Mouse (Mus musculus): Measurements from ENCODE around the gene Orai1. TPM values are rescaled to one million over a fixed set of nuclear protein-coding genes. Genes with fewer than 3 reads are reported as not detected.
A peak's percentile ranks its signal among the peaks of the same experiment; 100 is the strongest.
"Not testable (repeated sequence)": the region's sequence is repeated elsewhere in the genome, so short reads cannot be mapped to it uniquely, and the experiment has no call there.

Orai1 gene
- polyA plus RNA-seq, 1 experiment from 2014 or later: 16.8 TPM

DNA sequence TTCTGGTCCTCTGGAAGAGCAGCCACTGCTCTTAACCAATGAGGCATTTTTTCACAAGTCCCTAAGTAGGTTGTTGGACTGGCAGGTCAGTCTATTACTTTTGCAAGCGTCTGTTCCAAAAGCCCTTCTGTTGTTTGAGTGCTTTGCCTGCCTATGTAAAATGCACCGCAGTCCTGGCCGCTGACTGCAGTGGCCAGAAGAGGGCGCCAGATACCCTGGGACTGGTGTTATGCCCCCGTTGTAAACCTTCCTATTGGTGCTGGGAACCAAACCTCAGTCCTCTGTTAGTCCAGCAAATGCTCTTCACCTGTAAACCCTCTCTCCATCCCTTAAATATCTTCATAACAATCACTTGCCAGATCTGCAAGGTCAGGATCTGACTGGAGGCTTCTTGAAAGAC, 36.9 kb downstream of the Orai1 start:
- no peaks in the 10 kb centered on the region for H3K27me3 ChIP-seq (ENCODE audit: control insufficient read depth, insufficient read depth, low read length)
- 76% methylated on average over 5 of the region's 5 CpGs for WGBS
- no peak overlapping the region for H3K9ac ChIP-seq (ENCODE audit: low read length)
- no peak overlapping the region for H3K4me2 ChIP-seq (ENCODE audit: low read depth, low read length)
- H3K27ac ChIP-seq (ENCODE audit: low read length): no peak overlapping the region
- H3K36me3 ChIP-seq (ENCODE audit: control insufficient read depth, insufficient read depth): no peaks in the 10 kb centered on the region
- ATAC-seq (replicated peaks; ENCODE audit: extremely low read depth, insufficient read depth, low FRiP score): no peak
- H3K4me3 ChIP-seq (ENCODE audit: low read length): no peak overlapping the region
- H3K9me3 ChIP-seq (replicated peaks; ENCODE audit: control insufficient read depth, low read length): no peaks in the 10 kb centered on the region
- peaks cover 7% of the 10 kb centered on the region for H3K4me1 ChIP-seq (ENCODE audit: control insufficient read depth, insufficient read depth, low read length)

DNA sequence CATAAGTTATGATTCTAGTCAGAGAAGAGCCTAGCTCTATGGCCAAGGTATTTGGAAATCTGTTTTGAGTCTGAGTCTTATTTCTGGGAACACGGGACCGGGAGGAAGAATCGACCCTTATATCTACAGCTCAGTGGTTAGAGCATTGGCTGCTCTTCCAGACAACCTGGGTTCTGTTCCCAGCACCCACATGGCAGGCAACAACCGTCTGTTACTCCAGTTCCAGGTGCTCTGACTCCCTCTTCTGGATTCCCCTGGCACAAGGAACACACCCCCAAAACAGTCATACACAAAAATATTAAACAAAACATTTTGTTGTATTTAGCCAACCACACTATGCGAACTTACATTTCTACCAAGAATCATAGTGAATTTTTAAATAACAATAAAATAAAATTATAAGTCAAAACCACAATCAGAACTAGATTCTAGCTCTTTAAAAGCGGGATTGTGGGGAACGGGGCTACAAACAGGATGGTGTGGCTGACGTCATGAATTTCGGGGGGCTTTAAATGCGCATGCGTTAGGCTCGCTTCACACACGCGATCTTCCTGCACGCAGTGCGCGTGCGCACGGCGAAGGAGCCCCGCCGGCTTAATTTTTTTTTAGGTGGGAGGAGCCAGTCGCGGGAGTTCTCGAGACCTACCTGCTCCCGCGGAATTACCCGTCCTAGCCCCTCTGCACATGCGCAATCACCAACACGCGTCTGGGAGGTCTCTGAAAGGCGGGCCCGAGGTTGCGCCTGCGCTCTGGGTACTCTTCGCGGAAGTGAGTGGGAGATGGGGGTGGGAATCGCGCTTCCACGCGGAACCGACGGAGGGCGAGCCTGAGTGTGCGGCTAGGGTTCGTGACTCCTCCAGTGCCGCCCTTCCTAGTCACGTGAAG, 42.7 kb downstream of the Orai1 start:
- H3K4me2 ChIP-seq (ENCODE audit: low read depth, low read length): peak overlapping the region; percentile 69
- peaks cover 15% of the 10 kb centered on the region for H3K4me1 ChIP-seq (ENCODE audit: control insufficient read depth, insufficient read depth, low read length)
- ATAC-seq (replicated peaks; ENCODE audit: extremely low read depth, insufficient read depth, low FRiP score): peak; percentile 98
- 7% methylated on average over 48 of the region's 48 CpGs for WGBS
- no peaks in the 10 kb centered on the region for H3K27me3 ChIP-seq (ENCODE audit: control insufficient read depth, insufficient read depth, low read length)
- peak overlapping the region; percentile 74 for H3K9ac ChIP-seq (ENCODE audit: low read length)
- H3K36me3 ChIP-seq (ENCODE audit: control insufficient read depth, insufficient read depth): no peaks in the 10 kb centered on the region
- H3K27ac ChIP-seq (ENCODE audit: low read length): peak overlapping the region; percentile 73
- no peaks in the 10 kb centered on the region for H3K9me3 ChIP-seq (replicated peaks; ENCODE audit: control insufficient read depth, low read length)
- H3K4me3 ChIP-seq (ENCODE audit: low read length): peak overlapping the region; percentile 56

- no peaks in the 10 kb centered on the region for H3K27me3 ChIP-seq (ENCODE audit: control insufficient read depth, insufficient read depth, low read length)
- no peaks in the 10 kb centered on the region for H3K36me3 ChIP-seq (ENCODE audit: control insufficient read depth, insufficient read depth)
- H3K4me1 ChIP-seq (ENCODE audit: control insufficient read depth, insufficient read depth, low read length): peaks cover 15% of the 10 kb centered on the region
- H3K4me3 ChIP-seq (ENCODE audit: low read length): peak overlapping the region; percentile 56
- H3K27ac ChIP-seq (ENCODE audit: low read length): peak overlapping the region; percentile 73
- no peak for ATAC-seq (replicated peaks; ENCODE audit: extremely low read depth, insufficient read depth, low FRiP score)
- peak overlapping the region; percentile 74 for H3K9ac ChIP-seq (ENCODE audit: low read length)
- peak overlapping the region; percentile 69 for H3K4me2 ChIP-seq (ENCODE audit: low read depth, low read length)
- WGBS: 32% methylated on average over 16 of the region's 16 CpGs
- no peaks in the 10 kb centered on the region for H3K9me3 ChIP-seq (replicated peaks; ENCODE audit: control insufficient read depth, low read length)
Measured at GRCm38 (mm10) chr5:123058251-123059102, 43.6 kb downstream of the Orai1 start.

DNA sequence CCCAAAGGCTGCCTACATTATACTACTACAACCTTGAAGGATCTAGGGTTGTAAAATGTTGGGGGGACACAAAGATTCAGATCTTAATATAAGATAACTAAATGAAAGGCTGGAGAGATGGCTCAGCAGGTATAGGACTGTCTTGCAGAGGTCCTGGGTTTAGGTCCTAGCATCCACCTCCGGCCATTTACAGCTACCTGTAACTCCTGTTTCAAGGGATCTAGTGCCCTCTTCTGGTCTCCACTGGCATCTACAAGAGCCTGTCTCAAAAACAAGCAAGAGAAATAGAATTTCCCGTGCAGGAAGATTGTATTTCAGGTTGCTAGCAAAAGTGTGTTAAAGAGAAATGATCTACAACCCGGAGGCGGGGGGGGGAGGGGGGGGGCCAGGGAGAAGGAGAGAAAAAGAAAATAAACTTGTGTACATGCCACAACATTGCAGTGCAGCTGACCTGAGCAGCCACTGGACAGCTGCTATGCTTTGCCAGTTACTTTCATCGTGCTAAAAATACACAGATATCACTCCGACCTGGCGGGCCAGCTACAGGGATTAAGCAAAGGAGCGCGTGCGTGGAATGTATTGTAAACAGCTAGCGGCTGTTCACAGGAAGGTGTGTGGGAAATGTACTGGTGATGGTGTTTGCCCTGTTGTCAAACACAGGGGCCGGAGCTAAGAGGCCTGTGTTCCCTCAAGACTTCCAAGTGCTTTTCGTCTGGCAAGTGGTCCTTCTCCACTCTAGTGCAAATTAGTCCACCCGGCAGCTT, 45.1 kb downstream of the Orai1 start:
- Histone ChIP-seq H3K9ac (ENCODE audit: low read length) (peak overlapping the region; percentile 63), H3K4me2 (ENCODE audit: low read depth, low read length) (peak overlapping the region; percentile 60), H3K27me3 (ENCODE audit: control insufficient read depth, insufficient read depth, low read length) (no peaks in the 10 kb centered on the region), H3K27ac (ENCODE audit: low read length) (peak overlapping the region; percentile 91), H3K36me3 (ENCODE audit: control insufficient read depth, insufficient read depth) (no peaks in the 10 kb centered on the region), H3K9me3 (replicated peaks; ENCODE audit: control insufficient read depth, low read length) (no peaks in the 10 kb centered on the region), H3K4me1 (ENCODE audit: control insufficient read depth, insufficient read depth, low read length) (peaks cover 15% of the 10 kb centered on the region), H3K4me3 (ENCODE audit: low read length) (peak overlapping the region; percentile 29)
- 0 out of 2 replicates have a peak, but pooled peaks have one; percentile 19 for ATAC-seq (replicated peaks; ENCODE audit: extremely low read depth, insufficient read depth, low FRiP score)
- WGBS: 11% methylated on average over 14 of the region's 14 CpGs

GRCm38 (mm10) chr5:123060706-123061401, 46.0 kb downstream of the Orai1 start:
- Histone ChIP-seq H3K36me3 (ENCODE audit: control insufficient read depth, insufficient read depth) (no peaks in the 10 kb centered on the region), H3K27ac (ENCODE audit: low read length) (peak overlapping the region; percentile 91), H3K4me3 (ENCODE audit: low read length) (peak overlapping the region; percentile 29), H3K9me3 (replicated peaks; ENCODE audit: control insufficient read depth, low read length) (no peaks in the 10 kb centered on the region), H3K4me1 (ENCODE audit: control insufficient read depth, insufficient read depth, low read length) (peaks cover 15% of the 10 kb centered on the region), H3K4me2 (ENCODE audit: low read depth, low read length) (peak overlapping the region; percentile 60), H3K27me3 (ENCODE audit: control insufficient read depth, insufficient read depth, low read length) (no peaks in the 10 kb centered on the region), H3K9ac (ENCODE audit: low read length) (peak overlapping the region; percentile 63)
- no peak for ATAC-seq (replicated peaks; ENCODE audit: extremely low read depth, insufficient read depth, low FRiP score)
- WGBS: 53% methylated on average over 9 of the region's 9 CpGs

GRCm38 (mm10) chr5:123061402-123061749, 46.5 kb downstream of the Orai1 start:
- H3K27ac ChIP-seq (ENCODE audit: low read length); H3K9ac ChIP-seq (ENCODE audit: low read length); H3K4me2 ChIP-seq (ENCODE audit: low read depth, low read length); H3K4me3 ChIP-seq (ENCODE audit: low read length); H3K27me3 ChIP-seq (ENCODE audit: control insufficient read depth, insufficient read depth, low read length); ATAC-seq (replicated peaks; ENCODE audit: extremely low read depth, insufficient read depth, low FRiP score); H3K36me3 ChIP-seq (ENCODE audit: control insufficient read depth, insufficient read depth); H3K9me3 ChIP-seq (replicated peaks; ENCODE audit: control insufficient read depth, low read length): not testable (repeated sequence)
- WGBS: 85% methylated on average over 4 of the region's 6 CpGs
- peaks cover 15% of the 10 kb centered on the region for H3K4me1 ChIP-seq (ENCODE audit: control insufficient read depth, insufficient read depth, low read length)

DNA sequence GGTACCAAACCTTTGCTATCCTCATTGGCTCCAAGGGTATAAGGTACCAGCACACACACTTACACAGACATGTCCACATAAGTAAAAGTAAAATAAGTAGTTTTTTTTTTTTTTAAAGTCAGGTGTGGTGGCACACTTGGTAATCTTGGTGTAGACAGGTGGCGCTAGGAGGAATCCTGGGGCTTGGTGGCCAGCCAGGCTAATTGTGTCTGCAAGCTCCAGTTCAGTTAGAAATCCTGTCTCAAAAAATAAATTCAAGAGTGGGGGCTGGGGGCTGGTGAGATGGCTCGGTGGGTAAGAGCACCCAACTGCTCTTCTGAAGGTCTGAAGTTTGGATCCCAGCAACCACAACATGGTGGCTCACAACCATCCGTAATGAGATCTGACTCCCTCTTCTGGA, 48.3 kb downstream of the Orai1 start:
- Histone ChIP-seq H3K36me3 (ENCODE audit: control insufficient read depth, insufficient read depth) (no peaks in the 10 kb centered on the region), H3K9me3 (replicated peaks; ENCODE audit: control insufficient read depth, low read length) (no peaks in the 10 kb centered on the region), H3K27me3 (ENCODE audit: control insufficient read depth, insufficient read depth, low read length) (no peaks in the 10 kb centered on the region), H3K4me2 (ENCODE audit: low read depth, low read length) (no peak overlapping the region), H3K9ac (ENCODE audit: low read length) (no peak overlapping the region), H3K27ac (ENCODE audit: low read length) (no peak overlapping the region), H3K4me1 (ENCODE audit: control insufficient read depth, insufficient read depth, low read length) (peaks cover 22% of the 10 kb centered on the region), H3K4me3 (ENCODE audit: low read length) (no peak overlapping the region)
- 80% methylated on average over 3 of the region's 3 CpGs for WGBS
- no peak for ATAC-seq (replicated peaks; ENCODE audit: extremely low read depth, insufficient read depth, low FRiP score)

DNA sequence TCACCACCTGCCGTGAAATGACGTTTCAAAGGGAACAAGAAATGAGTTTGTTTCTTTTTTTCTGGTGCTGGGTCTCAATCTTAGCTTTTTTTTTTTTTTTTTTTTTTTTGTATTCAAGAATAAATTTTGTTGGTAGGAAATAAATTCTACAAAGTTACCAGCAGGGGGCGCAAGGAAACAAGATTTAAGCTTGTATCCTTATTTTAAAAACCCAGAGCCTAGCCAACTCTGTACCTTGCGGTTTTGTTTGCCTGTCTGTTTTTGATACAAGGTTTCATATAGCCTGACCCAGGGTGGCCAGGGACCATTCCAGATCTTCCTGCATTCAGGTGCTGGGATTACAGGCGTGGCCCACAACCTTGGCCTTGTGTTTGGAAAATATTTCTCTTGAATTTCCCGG, 49.3 kb downstream of the Orai1 start:
- no peaks in the 10 kb centered on the region for H3K27me3 ChIP-seq (ENCODE audit: control insufficient read depth, insufficient read depth, low read length)
- H3K36me3 ChIP-seq (ENCODE audit: control insufficient read depth, insufficient read depth): no peaks in the 10 kb centered on the region
- peaks cover 15% of the 10 kb centered on the region for H3K4me1 ChIP-seq (ENCODE audit: control insufficient read depth, insufficient read depth, low read length)
- H3K4me2 ChIP-seq (ENCODE audit: low read depth, low read length): no peak overlapping the region
- no peak for ATAC-seq (replicated peaks; ENCODE audit: extremely low read depth, insufficient read depth, low FRiP score)
- no peak overlapping the region for H3K9ac ChIP-seq (ENCODE audit: low read length)
- H3K9me3 ChIP-seq (replicated peaks; ENCODE audit: control insufficient read depth, low read length): no peaks in the 10 kb centered on the region
- H3K4me3 ChIP-seq (ENCODE audit: low read length): no peak overlapping the region
- 29% methylated on average over 6 of the region's 6 CpGs for WGBS
- H3K27ac ChIP-seq (ENCODE audit: low read length): no peak overlapping the region
